Mouse (Mus musculus) midbrain, postnatal 0 days (tissue): ENCODE measurements around the gene Mns1. TPM values are rescaled to one million over a fixed set of nuclear protein-coding genes. Genes with fewer than 3 reads are reported as not detected.

Experiments
- ATAC-seq: fragments of 200-750 bp; cut with Nextera tagmentation; 2 replicates; pipeline ENCODE4 v1.8.0; 2017; ENCODE audit warnings: moderate number of reproducible peaks, mild to moderate bottlenecking, moderate TSS enrichment, moderate library complexity; ENCODE audit not compliant: low FRiP score
- DNase-seq: peaks from one replicate; pipeline ENCODE4 v3.0.0-alpha.2; 2015; ENCODE audit warnings: low spot score
- H3K27ac ChIP-seq: fragments of 300-500 bp; sonication (generic); 2 replicates; pipeline ENCODE4 v1.5.1; 2014; ENCODE audit warnings: low read depth, mild to moderate bottlenecking, low read length, mixed read lengths
- H3K27me3 ChIP-seq: fragments of 300-500 bp; sonication (generic); 2 replicates; pipeline ENCODE4 v1.6.1; 2014; ENCODE audit warnings: low read length, control low read depth, mixed read lengths; ENCODE audit not compliant: insufficient read depth
- H3K36me3 ChIP-seq: fragments of 300-500 bp; sonication (generic); 2 replicates; pipeline ENCODE4 v1.6.1; 2014; ENCODE audit warnings: low read length, control low read depth, mixed read lengths; ENCODE audit not compliant: insufficient read depth
- H3K4me1 ChIP-seq: fragments of 300-500 bp; sonication (generic); 2 replicates; pipeline ENCODE4 v1.6.1; 2014; ENCODE audit warnings: mild to moderate bottlenecking, control low read depth, antibody characterized with exemption, low read length, mixed read lengths; ENCODE audit not compliant: insufficient read depth
- H3K4me2 ChIP-seq: fragments of 300-500 bp; sonication (generic); 2 replicates; pipeline ENCODE4 v1.6.1; 2014; ENCODE audit warnings: low read depth, mild to moderate bottlenecking, low read length, mixed read lengths; ENCODE audit not compliant: poor library complexity, severe bottlenecking
- H3K4me3 ChIP-seq: fragments of 300-500 bp; sonication (generic); 2 replicates; pipeline ENCODE4 v1.5.1; 2014; ENCODE audit warnings: low read depth, mild to moderate bottlenecking, low read length, moderate library complexity
- H3K9ac ChIP-seq: fragments of 300-500 bp; sonication (generic); replicated peaks from 2 replicates; pipeline ENCODE4 v1.6.1; 2014; ENCODE audit warnings: mild to moderate bottlenecking, low read length, moderate library complexity, mixed read lengths; ENCODE audit not compliant: poor library complexity, severe bottlenecking
- H3K9me3 ChIP-seq: fragments of 300-500 bp; sonication (generic); 2 replicates; pipeline ENCODE4 v1.6.1; 2016; ENCODE audit warnings: low read length, control low read depth
- CTCF ChIP-seq: IDR thresholded peaks from 2 replicates; pipeline ENCODE4 v1.5.1; 2016; ENCODE audit warnings: antibody characterized with exemption, mild to moderate bottlenecking
- WGBS: fragments of 180-500 bp; shearing (Covaris S2); extraction: QIAGEN DNeasy Blood & Tissue Kit; methylation state at CpG from one replicate; pipeline ENCODE4 v1.1.7; 2014; 5-methylcytosine and 5-hydroxymethylcytosine counted together
- polyA plus RNA-seq: library from polyadenylated mRNA; unstranded; fragments of >200 nt; fragmentation: Nextera tagmentation; extraction: Ambion mirVana; gene quantifications from 2 replicates; pipeline ENCODE4 v1.2.1, GENCODE M21; 2015
- total RNA-seq: library from RNA; depleted of rRNA; stranded (reverse); fragments of >200 nt; gene quantifications from 2 replicates; pipeline ENCODE4 v1.2.3, GENCODE M21; 2014; rRNA removed

Mns1 gene
- total RNA-seq (1.1 and 3.1 TPM in 2 replicates), polyA plus RNA-seq (2.6 and 3.1 TPM in 2 replicates)

DNA sequence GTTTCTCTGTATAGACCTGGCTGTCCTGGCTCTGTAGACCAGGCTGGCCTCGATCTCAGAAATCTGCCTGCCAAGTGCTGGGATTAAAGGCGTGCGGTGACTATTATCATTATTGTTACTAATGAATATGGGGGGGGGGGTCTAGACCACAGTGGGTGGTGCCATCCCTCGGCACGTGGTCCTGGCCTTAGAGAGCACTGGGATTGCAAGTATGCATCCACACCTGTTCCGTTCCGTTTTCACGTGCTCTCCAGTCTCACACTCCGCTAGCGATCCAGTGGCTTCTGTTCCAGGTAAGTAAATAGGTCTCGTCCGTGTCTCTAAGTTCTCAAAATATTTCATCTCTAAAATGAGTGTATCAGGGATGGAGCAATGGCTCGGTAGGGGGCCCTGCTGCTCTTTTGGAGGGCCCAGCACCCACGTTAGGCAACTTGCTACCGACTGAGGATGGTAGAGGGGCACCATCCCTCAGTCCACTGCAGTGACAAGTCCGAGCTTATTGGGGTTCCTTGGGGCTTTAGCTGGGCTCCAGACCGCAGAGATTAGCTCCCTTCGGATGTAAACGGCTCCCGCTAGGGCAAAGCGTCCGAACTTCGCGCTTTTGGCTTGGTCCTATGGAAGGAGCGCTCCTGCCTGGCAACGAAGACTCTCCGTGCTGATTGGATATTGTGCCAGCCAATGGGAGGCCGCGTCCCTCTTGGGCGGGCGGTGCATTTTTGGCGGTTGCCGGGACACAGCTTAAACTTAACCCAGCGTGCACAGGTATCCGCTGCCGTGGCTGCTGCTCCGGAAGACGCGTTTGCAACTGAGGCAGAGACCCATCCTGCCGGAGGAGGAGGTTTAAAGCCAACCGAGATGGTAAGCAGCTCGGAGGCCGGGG, at the start of gene Mns1:
TSS of gene Mns1 (plus strand) at position 190 of the 880 bp plus-strand sequence.
- Histone ChIP-seq H3K27me3 (no peaks in the 10 kb centered on the region), H3K4me1 (no peaks in the 10 kb centered on the region), H3K27ac (no peak within 1 kb of the TSS), H3K4me3 (peak within 1 kb of the TSS; percentile 52), H3K4me2 (peak within 1 kb of the TSS; percentile 88), H3K36me3 (no peaks in the 10 kb centered on the region), H3K9me3 (no peaks in the 10 kb centered on the region), H3K9ac (peak within 1 kb of the TSS; percentile 47)
- DNase-seq, result peak; percentile 96
- peak; percentile 38 for TF ChIP-seq CTCF
- ATAC-seq, result peak; percentile 98
- 2% methylated on average over 43 of the region's 43 CpGs for WGBS

DNA sequence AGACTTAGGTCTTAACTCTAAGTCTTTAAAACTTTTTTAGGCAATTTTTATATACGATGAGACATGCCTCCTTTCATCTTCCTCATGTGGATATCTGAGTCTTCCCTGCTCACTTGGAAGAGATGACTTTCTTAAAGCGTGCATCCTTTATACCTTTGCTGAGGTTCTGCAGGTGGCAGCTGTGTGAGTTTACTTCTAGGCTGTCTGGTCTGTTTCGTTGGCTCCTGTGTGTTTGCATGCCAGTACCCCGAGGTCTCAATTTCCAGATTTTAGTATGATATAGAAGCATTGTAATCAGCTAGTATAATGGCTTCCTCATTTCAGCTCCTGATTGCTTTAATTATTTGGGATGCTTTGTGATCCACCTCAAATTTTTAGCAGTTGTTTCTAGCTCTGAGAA, 48.9 kb upstream of the Mns1 start:
- no peaks in the 10 kb centered on the region for H3K9me3 ChIP-seq
- H3K27ac ChIP-seq, result no peak overlapping the region
- no peaks in the 10 kb centered on the region for H3K27me3 ChIP-seq
- DNase-seq (no peak), ATAC-seq (no peak)
- no peak overlapping the region for H3K4me2 ChIP-seq
- 94% methylated on average over 4 of the region's 4 CpGs for WGBS
- no peak for TF ChIP-seq CTCF
- H3K9ac ChIP-seq, result no peak overlapping the region
- no peaks in the 10 kb centered on the region for H3K36me3 ChIP-seq
- no peak overlapping the region for H3K4me3 ChIP-seq
- H3K4me1 ChIP-seq, result no peaks in the 10 kb centered on the region

DNA sequence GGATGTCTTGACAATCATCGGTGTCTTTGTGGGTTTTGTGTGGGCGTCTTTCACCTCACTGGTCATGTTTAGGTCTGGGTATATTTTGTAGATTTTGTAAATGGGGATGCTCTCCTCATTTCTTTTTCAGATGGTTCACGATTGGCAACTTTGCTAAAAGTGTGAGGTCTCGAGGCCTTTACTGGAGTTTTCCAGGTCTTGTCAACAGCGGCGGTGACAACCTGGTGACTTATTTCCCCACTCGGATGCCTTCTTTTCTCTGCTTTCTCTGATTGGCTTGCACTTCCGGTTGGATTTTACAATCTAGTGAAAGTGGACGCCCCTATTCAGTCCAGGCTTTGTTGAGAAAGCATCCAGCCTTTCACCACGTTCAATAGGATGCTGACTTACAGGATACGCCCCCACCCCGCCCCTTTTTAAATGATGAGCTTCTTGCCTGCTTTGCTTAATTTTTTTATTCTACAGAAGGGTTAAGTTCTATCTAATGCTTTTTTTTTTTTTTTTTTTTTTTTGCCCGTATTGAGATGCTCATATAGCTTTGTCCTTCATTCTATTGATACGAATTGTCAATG, 48.3 kb upstream of the Mns1 start:
- no peaks in the 10 kb centered on the region for H3K36me3 ChIP-seq
- H3K4me2 ChIP-seq, result no peak overlapping the region
- no peaks in the 10 kb centered on the region for H3K4me1 ChIP-seq
- H3K27me3 ChIP-seq, result no peaks in the 10 kb centered on the region
- 70% methylated on average over 14 of the region's 14 CpGs for WGBS
- H3K9ac ChIP-seq, result no peak overlapping the region
- no peaks in the 10 kb centered on the region for H3K9me3 ChIP-seq
- ATAC-seq (no peak), DNase-seq (no peak)
- no peak overlapping the region for H3K4me3 ChIP-seq
- TF ChIP-seq CTCF, result no peak
- no peak overlapping the region for H3K27ac ChIP-seq

GRCm38 (mm10) chr9:72390321-72391077, 47.3 kb upstream of the Mns1 start:
- Histone ChIP-seq H3K9me3 (no peaks in the 10 kb centered on the region), H3K27me3 (no peaks in the 10 kb centered on the region), H3K4me2 (no peak overlapping the region), H3K36me3 (no peaks in the 10 kb centered on the region), H3K4me3 (no peak overlapping the region), H3K9ac (no peak overlapping the region), H3K4me1 (no peaks in the 10 kb centered on the region), H3K27ac (no peak overlapping the region)
- no peak for ATAC-seq
- no peak for DNase-seq
- TF ChIP-seq CTCF, result no peak
- WGBS, result 88% methylated on average over 12 of the region's 12 CpGs

- TF ChIP-seq CTCF, result no peak
- Histone ChIP-seq H3K9ac (no peak overlapping the region), H3K27me3 (no peaks in the 10 kb centered on the region), H3K4me3 (no peak overlapping the region), H3K36me3 (no peaks in the 10 kb centered on the region), H3K4me2 (no peak overlapping the region), H3K27ac (no peak overlapping the region), H3K9me3 (no peaks in the 10 kb centered on the region), H3K4me1 (no peaks in the 10 kb centered on the region)
- 77% methylated on average over 7 of the region's 7 CpGs for WGBS
- ATAC-seq, result no peak
- DNase-seq, result peak; percentile 64
These were observed 45.1 kb upstream of the Mns1 start for GRCm38 (mm10) chr9:72392686-72393085.
